Mouse (Mus musculus): Measurements from ENCODE around the gene Tedc2.

- TF ChIP-seq CTCF (IDR thresholded peaks at IDR 0.05; ENCODE audit: extremely low read depth, insufficient read length, insufficient replicate concordance, low read depth, low read length) (no peak), POLR2A (IDR thresholded peaks at IDR 0.05; ENCODE audit: low read depth, low read length) (no peak)
Measured at GRCm38 (mm10) chr17:24260516-24260915, 39.9 kb upstream of the Tedc2 start.
